Mouse (Mus musculus) brain, embryonic 14.5 days (tissue): Measurements from ENCODE around the gene Atcay. TPM values are rescaled to one million over a fixed set of nuclear protein-coding genes. Genes with fewer than 3 reads are reported as not detected.
A peak's percentile ranks its signal among the peaks of the same experiment; 100 is the strongest.

Experiments used
- DNase-seq: peaks from one replicate; pipeline ENCODE4 v3.0.0-alpha.2; 2011; ENCODE audit warnings: low read depth
- CTCF ChIP-seq: fragments of 200-500 bp; IDR thresholded peaks from 2 replicates; pipeline ENCODE4 v1.5.1; 2012; ENCODE audit warnings: inconsistent platforms, mild to moderate bottlenecking, moderate library complexity, borderline replicate concordance; ENCODE audit not compliant: insufficient read depth, insufficient read length; ENCODE audit errors: extremely low read depth
- POLR2A ChIP-seq: fragments of 200-500 bp; IDR thresholded peaks from 2 replicates; pipeline ENCODE4 v1.6.1; 2012; ENCODE audit warnings: mild to moderate bottlenecking, inconsistent platforms, borderline replicate concordance; ENCODE audit not compliant: poor library complexity, insufficient read depth, insufficient read length, severe bottlenecking; ENCODE audit errors: extremely low read depth
- polyA plus RNA-seq: library from polyadenylated mRNA; depleted of rRNA; stranded (reverse); fragments of >200 nt; gene quantifications from 2 replicates; pipeline ENCODE4 v1.2.3, GENCODE M21; 2012

The Atcay gene
- polyA plus RNA-seq, 1 experiment, result 169 TPM

DNA sequence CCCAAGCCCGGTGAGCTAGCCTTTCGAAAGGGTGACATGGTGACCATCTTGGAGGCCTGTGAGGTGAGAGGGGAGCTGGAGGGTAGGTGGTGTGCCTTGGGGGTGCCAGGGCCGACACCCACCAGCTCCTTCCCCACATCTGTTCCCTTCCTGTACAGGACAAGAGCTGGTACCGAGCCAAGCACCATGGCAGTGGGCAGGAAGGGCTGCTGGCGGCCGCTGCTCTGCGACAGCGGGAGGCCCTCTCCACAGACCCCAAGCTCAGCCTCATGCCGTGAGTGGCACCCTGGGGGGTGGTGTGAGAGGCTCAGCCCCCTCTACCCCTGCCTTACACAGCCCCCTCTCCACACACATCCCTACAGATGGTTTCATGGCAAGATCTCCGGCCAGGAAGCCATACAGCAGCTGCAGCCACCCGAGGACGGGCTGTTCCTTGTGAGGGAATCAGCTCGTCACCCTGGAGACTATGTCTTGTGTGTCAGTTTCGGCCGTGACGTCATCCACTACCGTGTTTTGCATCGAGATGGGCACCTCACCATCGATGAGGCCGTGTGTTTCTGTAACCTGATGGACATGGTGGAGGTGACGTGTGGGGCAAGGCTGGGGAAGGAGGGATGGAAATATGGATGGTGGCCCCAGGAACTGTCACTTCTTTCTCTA lies 28.7 kb upstream of the Atcay start:
- no peak for TF ChIP-seq POLR2A
- TF ChIP-seq CTCF, result no peak
- DNase-seq, result peak; percentile 31

DNA sequence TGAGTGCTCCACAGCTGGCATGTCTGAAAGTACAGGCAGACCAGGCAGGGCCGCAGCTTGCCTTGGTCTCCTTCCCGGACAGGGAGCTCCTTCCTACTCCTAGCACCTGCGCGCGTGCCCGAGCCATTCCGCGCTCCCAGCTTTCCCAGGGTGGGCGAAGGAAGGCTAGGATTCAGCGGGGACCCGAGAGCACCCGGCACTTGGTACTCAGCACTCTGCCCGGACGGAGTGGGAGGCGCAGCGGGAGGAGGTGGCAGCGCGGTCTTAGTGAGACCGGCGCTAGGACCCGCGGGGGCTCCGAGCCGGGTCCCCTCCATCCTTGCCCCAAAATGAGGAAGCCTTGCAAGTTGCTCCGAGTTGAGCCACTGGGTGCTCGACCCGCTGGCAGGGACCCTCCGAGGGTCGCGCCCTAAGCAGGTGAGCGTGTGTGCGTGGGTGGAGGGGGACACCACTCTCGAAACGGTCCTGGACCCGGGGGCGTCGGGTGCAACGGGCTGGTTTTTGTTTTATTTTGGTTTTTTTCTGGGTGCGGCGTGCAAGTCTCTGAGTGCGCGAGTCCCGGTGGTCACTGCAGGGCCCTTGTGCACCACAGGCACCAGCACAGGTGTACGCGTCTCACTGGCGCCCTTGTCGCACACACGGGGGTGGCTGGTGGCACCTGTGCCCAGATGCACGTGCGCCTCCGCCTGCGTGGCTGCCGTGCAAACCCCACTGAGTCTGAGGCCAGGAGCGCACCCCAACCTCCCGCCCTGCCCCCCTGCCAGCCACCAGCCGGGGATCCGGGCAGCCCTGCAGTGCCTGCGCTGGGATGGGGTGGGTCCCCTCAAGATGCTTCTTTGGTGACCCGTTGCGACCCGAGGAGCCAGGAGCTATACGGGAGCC lies 26.8 kb upstream of the Atcay start:
- no peak for TF ChIP-seq CTCF
- no peak for TF ChIP-seq POLR2A
- peak; percentile 50 for DNase-seq

DNA sequence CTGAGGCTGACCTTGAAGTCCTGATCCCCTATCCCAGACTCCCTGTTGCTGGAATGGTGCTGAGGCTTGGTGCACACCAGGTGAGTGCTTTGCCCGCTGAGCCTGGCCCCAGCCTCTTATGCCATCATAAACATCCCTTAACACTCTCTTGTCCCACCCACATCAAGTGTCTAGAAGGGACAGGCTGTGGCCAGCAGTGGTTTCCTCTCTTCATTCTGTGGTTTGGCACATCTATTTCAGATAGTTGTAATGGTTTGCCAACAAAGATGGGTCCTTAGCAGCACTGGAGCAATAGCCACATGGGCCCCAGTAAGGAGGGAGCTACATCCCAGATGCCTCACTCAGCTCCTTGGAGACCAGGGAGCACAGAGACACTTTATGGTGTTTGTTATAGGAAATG lies 24.3 kb upstream of the Atcay start:
- no peak for DNase-seq
- TF ChIP-seq CTCF (no peak), POLR2A (no peak)

DNA sequence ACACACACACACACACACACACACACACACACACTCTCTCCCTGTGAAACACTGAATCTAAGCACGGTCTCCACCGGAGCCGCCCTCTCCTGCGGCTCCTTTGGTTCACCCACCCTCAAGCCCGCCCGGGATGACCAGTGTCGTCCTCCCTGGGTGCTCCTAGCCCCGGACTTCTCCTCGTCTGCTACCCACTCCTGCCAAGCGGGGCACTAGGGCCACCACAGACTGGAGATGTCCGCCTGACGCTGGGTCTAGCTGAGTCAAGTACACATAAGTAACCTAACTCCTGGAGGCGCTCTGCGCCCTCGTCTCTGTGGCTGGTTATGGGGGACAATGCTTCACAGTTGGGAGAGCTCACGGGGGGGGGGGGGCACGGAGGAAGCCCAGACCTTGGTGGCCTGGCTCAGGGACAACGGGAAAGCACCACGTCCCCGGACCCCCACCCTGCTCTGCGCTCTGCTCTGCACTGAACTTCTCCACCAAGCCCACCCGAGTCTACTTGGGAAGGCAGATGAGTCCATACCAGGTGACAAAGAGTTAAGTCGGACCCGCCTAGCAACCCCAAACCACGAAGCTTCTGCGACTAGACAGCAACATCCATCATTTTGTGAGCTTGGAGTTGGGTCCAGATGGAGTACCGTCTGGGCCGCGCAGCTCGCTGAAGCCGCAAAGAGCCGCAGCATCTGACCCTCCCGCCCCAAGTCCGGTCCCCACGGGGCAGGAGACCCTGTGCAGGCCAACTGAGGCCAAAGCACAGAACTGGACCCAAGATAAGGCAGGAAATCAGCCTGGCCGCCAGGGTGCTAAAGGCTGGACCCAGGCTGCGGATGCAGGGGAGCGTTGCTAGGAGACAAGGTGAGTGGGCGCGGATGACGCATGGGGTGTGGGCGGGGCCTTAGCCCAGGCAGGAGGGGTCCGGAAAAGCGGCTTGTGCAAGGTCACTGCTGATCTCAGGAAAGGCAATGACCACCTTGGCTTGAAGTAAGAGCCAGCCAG lies 22.1 kb upstream of the Atcay start, which contains the start of gene Matk:
Matk (plus strand) TSS at position 512 of the 996 bp plus-strand sequence.
- peak; percentile 82 for DNase-seq
- TF ChIP-seq POLR2A (no peak), CTCF (peak; percentile 39; the same call in 1 of the 2 replicates)

DNA sequence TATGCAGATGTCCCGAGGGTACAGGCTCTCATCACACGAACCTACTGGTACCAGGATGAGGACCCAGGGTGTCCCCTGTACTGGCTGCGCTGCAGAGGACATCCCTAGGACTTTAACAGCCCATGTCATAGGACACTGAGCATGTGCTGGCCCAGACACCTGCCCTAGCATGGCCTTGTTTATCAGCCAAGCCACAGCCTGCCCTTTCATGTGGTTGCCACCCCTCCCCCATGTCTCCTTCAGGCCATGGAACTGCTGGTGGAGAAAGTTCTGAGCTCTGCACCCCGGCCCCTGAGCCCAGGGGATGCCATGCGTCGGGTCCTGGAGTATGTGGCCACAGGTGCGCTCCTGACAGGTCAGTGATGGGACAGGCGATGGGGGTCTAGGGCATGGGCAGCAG lies 18.8 kb upstream of the Atcay start:
- no peak for DNase-seq
- no peak for TF ChIP-seq CTCF
- TF ChIP-seq POLR2A, result no peak

DNA sequence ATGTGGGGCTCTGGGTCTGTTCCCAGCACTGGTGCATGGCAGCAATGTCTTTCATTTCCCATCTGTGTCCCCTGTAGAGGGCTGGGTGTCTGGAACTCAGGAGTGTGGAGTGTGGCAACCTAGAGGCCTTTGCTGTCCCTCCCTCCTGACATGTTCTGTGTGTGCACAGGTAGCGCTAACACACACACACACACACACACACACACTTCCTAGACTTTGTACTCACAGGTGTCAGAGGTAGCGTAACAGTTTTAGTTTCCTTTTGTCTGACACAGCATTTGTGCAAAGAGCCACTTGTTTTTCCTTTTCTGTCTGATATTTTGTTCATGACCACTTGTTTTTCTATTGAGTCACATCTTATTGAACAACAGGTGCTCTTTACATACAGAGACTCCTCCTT lies 17.2 kb upstream of the Atcay start:
- DNase-seq, result no peak
- TF ChIP-seq POLR2A (no peak), CTCF (no peak)

DNA sequence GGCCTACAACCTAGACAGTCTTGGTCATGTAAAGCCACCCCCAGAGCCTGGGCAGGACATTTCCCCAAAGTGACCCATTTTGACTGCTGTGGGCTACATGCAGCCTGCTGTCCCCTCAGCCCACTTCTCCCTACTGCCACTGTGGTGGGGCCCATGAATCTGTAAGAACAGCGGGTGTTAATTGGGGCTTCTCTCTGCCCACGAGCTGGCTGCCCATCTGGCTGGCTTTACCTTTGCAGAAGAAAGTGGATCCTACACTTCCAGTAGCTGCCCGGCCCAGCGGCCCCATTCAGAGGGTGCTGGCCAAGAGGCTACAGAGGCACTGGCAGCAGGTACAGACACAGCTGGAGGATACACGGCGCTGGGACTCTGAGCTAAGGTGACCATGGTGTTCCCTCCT lies 14.5 kb upstream of the Atcay start:
- DNase-seq, result no peak
- TF ChIP-seq POLR2A, result no peak
- no peak for TF ChIP-seq CTCF

DNA sequence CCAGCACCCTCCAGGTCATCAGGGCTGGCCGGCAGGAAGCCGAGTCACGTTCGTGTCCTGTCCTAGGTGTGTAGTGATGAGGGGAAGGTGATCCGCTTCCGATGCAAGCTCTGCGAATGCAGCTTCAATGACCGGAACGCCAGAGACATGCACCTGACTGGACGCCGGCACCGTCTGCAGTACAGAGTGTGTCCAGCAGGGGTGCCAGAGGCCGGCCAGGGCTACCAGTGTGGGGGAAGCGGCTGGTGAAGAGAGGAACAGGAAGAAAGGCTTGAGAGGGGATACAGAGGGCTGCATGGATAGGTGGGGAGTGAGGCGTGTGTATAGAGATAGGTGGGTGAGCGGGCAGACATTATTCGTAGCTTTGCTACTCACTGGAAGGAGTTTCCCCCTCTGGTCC lies 14.0 kb upstream of the Atcay start:
- peak; percentile 66 for DNase-seq
- TF ChIP-seq CTCF, result peak; percentile 91
- no peak for TF ChIP-seq POLR2A

DNA sequence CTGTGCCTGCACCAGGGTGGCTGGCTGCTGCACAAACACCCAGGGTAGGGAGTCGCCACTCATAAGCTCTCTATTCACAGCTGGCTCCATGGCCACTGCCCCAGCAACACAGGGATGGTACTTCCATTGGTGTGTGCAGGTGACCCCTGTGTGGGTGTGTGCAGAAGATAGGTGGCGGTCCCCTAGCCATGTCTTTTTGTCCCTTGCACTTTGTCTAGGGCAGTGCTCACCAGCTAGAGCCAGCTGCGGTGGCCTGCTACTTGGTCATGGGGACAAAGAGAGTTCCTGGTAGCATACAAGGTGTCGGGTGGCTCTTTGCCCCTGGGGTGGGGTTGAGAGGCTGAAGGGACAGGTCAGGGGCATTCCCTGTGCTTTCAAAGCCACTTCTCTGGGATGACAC lies 13.5 kb upstream of the Atcay start:
- no peak for DNase-seq
- TF ChIP-seq POLR2A, result no peak
- TF ChIP-seq CTCF, result no peak

DNA sequence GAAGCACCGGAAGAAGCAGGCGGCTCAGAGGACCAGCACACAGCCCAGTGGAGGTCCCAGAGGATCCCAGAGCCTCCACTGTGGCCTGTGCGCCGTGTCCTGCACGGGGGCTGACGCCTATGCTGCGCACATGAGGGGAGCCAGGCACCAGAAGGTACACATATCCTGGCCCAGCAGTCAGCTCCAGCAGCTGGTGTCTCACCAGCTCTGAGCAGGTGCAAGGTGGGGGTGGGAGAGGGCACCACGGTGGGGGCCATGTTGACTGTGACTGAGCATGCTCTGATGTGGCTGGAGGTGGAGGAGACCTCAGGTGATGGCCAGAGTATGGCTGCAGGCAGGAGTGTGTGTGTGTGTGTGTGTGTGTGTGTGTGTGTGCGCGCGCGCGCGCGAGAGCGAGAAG lies 11.4 kb upstream of the Atcay start:
- no peak for DNase-seq
- TF ChIP-seq POLR2A, result no peak
- TF ChIP-seq CTCF, result no peak

DNA sequence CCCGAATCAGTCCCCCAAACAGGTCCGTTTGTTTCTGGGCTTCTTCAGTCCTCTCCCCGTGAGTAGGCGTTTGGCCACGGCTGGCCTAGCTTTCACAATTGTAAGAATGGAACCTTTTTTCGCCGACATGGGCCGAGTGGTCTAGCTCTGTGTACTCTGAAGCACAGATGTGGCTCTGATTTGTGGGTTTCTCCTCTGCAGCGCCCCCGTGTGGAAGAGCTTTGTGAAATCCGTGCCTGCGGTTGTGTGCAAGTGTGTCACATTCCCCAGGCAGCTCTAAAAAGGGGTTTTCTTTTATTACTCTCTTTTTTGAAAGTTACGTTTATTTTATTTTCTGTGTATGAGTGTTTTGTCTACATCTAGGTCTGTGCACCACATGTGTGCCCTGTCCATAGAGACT lies 10.2 kb upstream of the Atcay start:
- peak; percentile 67 for DNase-seq
- TF ChIP-seq POLR2A, result no peak
- peak; percentile 75 for TF ChIP-seq CTCF

DNA sequence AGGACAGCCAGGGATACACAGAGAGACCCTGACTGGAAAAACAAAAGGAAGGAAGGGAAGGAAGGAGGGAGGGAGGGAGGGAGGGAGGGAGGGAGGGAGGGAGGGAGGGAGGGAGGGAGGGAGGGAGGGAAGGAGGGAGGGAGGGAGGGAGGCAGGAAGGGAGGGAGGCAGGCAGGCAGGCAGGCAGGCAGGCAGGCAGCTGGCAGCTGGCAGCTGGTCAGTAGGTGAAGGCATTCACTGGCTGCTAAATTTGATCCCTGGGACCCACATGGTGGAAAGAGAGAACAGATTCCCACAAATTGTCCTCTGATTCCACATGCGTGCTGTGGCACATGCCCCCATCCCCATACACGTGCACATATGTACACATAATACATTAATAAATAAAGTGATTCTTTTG lies 8.0 kb upstream of the Atcay start:
- no peak for DNase-seq
- TF ChIP-seq CTCF (no peak), POLR2A (no peak)

DNA sequence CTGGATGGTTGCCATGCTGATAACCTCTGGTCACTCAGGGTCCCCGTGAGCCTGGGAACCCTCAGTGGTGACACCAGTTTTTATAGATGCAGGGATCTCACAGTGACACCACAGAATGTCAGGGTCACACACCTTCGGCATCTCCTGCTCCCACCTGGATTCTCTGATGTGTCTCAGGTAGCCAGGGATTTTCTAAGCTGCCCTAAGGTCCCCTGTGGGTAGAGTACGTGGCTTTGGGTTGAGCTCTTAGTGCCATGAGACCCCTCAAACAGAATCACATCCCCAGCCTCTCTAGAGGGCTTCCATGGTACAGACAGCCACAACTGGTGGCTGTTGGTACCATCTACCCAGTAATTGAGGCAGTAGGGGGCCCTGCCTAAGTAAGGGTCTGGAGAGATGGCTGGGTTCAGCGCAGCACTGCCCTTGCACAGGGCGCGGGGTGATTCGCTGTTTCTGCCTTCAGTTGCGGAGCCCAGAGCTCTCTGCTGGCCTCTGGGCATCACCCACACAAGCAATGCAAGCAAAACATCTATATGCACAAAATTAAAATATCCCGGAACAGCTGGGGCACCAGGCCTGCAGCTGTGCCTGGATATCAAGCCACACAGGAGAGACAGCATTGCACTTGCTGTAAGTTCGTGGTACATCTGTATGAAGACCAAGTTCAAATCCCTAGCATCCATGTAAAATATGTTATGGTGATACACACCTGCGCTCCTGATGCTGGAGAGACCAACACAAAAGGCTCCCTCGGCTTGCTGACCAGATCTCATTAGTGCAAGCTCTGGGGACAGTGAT lies 6.0 kb upstream of the Atcay start:
- DNase-seq, result no peak
- TF ChIP-seq CTCF, result no peak
- TF ChIP-seq POLR2A, result no peak

DNA sequence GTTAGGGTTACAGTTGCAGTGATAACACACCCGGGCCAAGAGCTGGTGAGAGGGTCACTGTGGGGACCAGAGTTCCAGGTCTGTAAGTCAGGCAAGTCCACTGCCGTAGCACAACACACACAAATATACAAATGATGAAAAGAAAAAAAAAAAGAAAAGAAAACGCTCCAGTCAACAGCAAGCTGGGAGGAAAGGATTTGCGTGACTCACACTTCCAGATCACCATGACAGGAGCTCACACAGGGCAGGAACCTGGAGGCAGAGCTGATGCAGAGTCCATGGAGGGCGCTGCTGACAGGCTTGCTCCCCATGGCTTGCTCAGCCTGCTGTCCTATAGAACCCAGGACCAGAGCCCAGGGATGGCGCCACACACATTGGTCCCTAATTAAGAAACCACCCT lies 3.6 kb upstream of the Atcay start:
- no peak for DNase-seq
- TF ChIP-seq CTCF (no peak), POLR2A (no peak)
